Mouse (Mus musculus) kidney, postnatal 14 days (tissue): Measurements from ENCODE around the gene Ostm1.

ENCODE experiments used
- DNase-seq: peaks from one replicate; pipeline ENCODE4 v3.0.0; 2022; ENCODE audit warnings: mixed read lengths

Ostm1 gene

GRCm38 (mm10) chr10:42583902-42584435 lies 347 bp downstream of the Ostm1 start:
- DNase-seq = no peak

GRCm38 (mm10) chr10:42584436-42584983 lies 888 bp downstream of the Ostm1 start:
- no peak for DNase-seq

- no peak for DNase-seq
Measured at GRCm38 (mm10) chr10:42585156-42585555, 1.5 kb downstream of the Ostm1 start.

- no peak for DNase-seq
Measured at GRCm38 (mm10) chr10:42585596-42586305, 2.1 kb downstream of the Ostm1 start.

- no peak for DNase-seq
Measured at GRCm38 (mm10) chr10:42587961-42588750, 4.5 kb downstream of the Ostm1 start.

GRCm38 (mm10) chr10:42589505-42589904 lies 5.9 kb downstream of the Ostm1 start:
- no peak for DNase-seq

- no peak for DNase-seq
Measured at GRCm38 (mm10) chr10:42590261-42591184, 6.9 kb downstream of the Ostm1 start.

GRCm38 (mm10) chr10:42591185-42591992 lies 7.8 kb downstream of the Ostm1 start:
- DNase-seq = no peak

GRCm38 (mm10) chr10:42591993-42592686 lies 8.5 kb downstream of the Ostm1 start:
- DNase-seq = no peak

GRCm38 (mm10) chr10:42593201-42593600 lies 9.6 kb downstream of the Ostm1 start:
- DNase-seq = no peak

GRCm38 (mm10) chr10:42598615-42599014 lies 15.0 kb downstream of the Ostm1 start:
- no peak for DNase-seq

GRCm38 (mm10) chr10:42601556-42601955 lies 17.9 kb downstream of the Ostm1 start:
- DNase-seq = no peak

- DNase-seq = no peak
Measured at GRCm38 (mm10) chr10:42604874-42605273, 21.3 kb downstream of the Ostm1 start.

GRCm38 (mm10) chr10:42606757-42607156 lies 23.1 kb downstream of the Ostm1 start:
- DNase-seq = no peak

GRCm38 (mm10) chr10:42613075-42613474 lies 29.5 kb downstream of the Ostm1 start:
- DNase-seq = no peak

GRCm38 (mm10) chr10:42613639-42614381 lies 30.2 kb downstream of the Ostm1 start:
- peak; percentile 28 for DNase-seq

GRCm38 (mm10) chr10:42614766-42615165 lies 31.1 kb downstream of the Ostm1 start:
- DNase-seq = no peak

- no peak for DNase-seq
Measured at GRCm38 (mm10) chr10:42618291-42618690, 34.7 kb downstream of the Ostm1 start.

GRCm38 (mm10) chr10:42625907-42626306 lies 42.3 kb downstream of the Ostm1 start:
- no peak for DNase-seq
